Mouse (Mus musculus): Measurements from ENCODE around the gene Vamp2. TPM values are rescaled to one million over a fixed set of nuclear protein-coding genes. Genes with fewer than 3 reads are reported as not detected.
A peak's percentile ranks its signal among the peaks of the same experiment; 100 is the strongest.

Vamp2 gene
- polyA plus RNA-seq, 1 experiment from 2014 or later: 68.0 TPM

DNA sequence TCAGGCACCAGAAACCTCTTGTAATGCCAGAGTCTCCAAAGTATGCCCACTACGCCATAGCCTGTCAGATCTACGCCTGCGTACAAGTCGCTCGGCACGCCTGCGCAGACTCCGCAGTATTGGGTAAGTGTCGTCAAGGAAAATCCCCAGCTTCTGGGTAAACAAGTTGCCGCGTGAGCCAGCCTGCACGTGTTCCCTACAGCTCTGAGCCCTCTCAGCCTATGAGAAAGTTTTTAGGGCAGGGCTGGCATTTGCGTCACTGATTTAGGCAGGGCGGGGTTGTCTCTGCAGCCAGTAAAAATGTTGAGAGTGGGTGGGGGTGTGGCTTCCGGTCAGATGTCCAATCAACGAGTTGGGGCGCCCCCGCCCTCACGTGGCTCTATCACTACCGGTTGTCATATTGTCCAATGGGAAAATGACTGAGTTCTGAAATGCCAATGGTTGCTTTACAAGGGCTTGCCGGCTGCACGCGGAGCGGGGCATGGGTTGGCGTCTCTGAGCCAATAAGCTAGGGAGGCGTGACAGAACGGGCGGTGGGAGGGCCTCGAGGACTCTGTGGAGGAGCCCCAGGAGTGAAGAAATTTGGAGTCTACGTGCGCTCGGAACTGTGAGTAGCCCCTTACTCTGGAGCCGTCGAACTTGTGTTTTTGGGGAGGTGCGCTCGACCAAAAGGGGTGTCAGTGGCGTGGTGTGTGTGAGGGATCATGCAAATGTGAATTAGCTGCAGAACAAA lies 6.6 kb downstream of the Vamp2 start, which contains the start of gene Per1:
Per1 (plus strand) TSS at position 521 of the 733 bp plus-strand sequence.
- peak within 1 kb of the TSS; percentile 98 for H3K4me2 ChIP-seq
- ATAC-seq (ENCODE audit: insufficient number of reproducible peaks, insufficient read depth, low FRiP score, low TSS enrichment, low read depth): peak; percentile 94
- H3K4me1 ChIP-seq (replicated peaks): peaks cover 63% of the 10 kb centered on the region
- H3K9me3 ChIP-seq: no peaks in the 10 kb centered on the region
- H3K9ac ChIP-seq (replicated peaks): peak within 1 kb of the TSS; percentile 64
- peak within 1 kb of the TSS; percentile 57 for H3K4me3 ChIP-seq (replicated peaks)
- peak within 1 kb of the TSS; percentile 78 for H3K27ac ChIP-seq
- peaks cover 31% of the 10 kb centered on the region for H3K36me3 ChIP-seq
- under 1% methylated on average over 37 of the region's 37 CpGs for WGBS
- no peaks in the 10 kb centered on the region for H3K27me3 ChIP-seq

DNA sequence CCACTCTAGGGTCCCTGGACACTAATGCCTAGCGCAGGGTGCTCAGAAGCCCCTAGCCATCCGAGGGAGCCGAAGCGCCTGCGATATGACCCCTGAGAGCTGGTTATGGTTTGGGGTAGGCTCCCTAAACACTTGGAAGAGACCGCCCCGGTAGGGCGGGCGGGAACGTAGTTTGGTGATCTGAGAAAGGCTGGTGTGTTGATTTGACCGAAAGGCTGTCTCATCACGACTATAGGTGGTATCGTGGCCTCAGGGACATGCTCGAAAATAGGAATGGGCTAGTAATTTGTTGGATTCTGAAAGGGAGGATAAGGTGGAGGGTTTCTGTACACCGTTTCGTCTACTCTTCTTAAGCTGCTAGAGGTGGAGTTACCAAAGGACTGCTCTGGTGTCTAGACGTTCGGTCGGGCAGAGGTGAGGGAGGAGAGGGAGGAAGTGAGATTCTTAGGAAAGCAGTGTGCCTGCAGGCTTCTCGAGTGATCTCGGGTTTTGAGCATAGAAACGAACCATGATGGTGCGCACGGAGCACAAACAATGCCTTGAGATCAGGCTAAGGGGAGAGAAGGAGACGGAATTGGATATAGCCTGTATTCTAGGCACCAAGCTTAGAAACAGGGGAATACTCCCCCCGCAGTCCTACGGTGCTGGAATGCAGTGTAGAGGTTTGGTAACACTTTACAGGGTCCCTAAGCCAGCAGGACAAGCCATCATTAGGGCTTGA lies 7.4 kb downstream of the Vamp2 start:
- peak overlapping the region; percentile 57 for H3K4me3 ChIP-seq (replicated peaks)
- H3K9me3 ChIP-seq: no peaks in the 10 kb centered on the region
- peaks cover 63% of the 10 kb centered on the region for H3K4me1 ChIP-seq (replicated peaks)
- H3K27ac ChIP-seq: peak overlapping the region; percentile 78
- H3K36me3 ChIP-seq: peaks cover 24% of the 10 kb centered on the region
- H3K27me3 ChIP-seq: no peaks in the 10 kb centered on the region
- ATAC-seq (ENCODE audit: insufficient number of reproducible peaks, insufficient read depth, low FRiP score, low TSS enrichment, low read depth): no peak
- H3K4me2 ChIP-seq: peak overlapping the region; percentile 98
- 2% methylated on average over 27 of the region's 27 CpGs for WGBS
- H3K9ac ChIP-seq (replicated peaks): peak overlapping the region; percentile 64

DNA sequence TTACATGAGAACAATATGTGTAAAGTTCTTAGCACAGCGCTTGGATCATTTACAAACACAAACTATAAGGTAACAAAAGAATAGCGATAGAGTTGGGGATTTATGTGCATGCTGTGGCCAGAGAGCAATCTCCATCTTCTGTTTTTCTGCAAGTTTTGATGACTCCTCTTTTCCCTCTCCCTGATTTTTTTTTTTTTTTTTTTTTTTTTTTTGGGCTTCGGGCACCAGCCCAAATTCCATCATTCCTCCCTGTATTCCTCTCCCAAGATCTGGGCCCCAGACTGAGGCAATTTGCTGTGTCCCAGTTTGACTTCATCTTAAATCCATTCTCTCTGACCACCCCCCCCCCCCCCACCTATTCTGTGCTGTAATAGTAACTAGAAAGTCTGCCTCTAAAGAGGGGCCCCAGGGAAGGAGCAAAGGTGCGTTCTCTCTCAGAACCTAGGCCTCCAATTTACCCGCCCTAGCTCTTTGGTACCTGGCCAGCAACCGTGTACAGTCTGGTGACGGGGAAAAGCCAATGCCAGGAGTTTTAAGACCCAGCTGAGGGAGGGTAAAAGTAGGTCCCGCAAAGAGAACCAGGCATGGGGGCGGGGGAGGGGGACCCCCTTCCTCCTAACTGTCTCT lies 8.2 kb downstream of the Vamp2 start:
- Histone ChIP-seq H3K27me3 (no peaks in the 10 kb centered on the region), H3K27ac (peak overlapping the region; percentile 81), H3K4me1 (replicated peaks) (peaks cover 61% of the 10 kb centered on the region), H3K4me3 (replicated peaks) (peak overlapping the region; percentile 57), H3K36me3 (peaks cover 24% of the 10 kb centered on the region), H3K4me2 (peak overlapping the region; percentile 98), H3K9ac (replicated peaks) (peak overlapping the region; percentile 40; the same call in 1 of the 2 replicates), H3K9me3 (no peaks in the 10 kb centered on the region)
- no peak for ATAC-seq (ENCODE audit: insufficient number of reproducible peaks, insufficient read depth, low FRiP score, low TSS enrichment, low read depth)
- 16% methylated on average over 9 of the region's 9 CpGs for WGBS

DNA sequence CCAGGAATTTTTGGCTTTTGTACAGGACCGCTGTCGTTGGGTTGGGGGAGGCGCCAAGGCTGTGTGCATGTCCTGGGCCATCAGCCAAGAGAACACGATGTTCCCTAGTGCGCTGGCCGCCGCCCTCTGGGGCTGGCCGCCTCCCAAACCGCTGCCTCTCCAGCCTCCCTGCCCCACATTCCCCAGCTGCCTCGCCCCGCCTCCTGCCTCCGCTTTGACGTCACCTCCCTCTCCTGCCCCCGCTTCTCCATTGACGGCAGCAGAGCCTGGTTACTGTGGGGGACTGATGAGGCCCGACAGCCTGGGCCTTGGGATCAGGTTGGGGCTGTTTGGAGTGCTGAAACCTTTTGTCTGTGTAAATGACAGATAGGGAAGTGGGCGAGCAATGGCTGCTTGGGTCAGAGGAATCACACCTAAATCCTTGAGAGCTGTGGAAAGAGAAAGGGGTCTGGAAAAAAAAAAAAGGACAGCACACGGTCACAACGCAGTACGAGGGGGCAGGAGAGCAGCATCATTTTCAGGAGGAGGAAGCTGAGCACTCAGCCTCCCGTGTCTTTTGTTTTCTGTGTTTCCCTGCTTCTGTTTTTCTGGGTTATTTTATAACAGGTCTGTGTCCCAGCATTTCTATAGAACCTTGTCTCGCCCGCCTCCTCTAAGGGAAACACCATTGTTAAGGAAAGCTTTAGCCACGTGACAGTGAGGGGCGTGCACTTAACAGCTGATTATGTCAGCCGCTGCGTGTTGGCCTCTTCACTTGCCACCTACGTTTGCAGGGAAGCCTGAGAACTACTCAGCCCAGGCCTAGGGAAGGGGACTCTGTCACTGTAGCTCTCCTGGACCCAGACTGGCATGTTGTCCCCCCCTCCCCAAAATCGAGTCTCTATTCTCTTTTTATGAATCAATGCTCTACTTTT lies 9.0 kb downstream of the Vamp2 start:
- no peaks in the 10 kb centered on the region for H3K27me3 ChIP-seq
- whole genome bisulfite sequencing: 5% methylated on average over 29 of the region's 29 CpGs
- no peak for ATAC-seq (ENCODE audit: insufficient number of reproducible peaks, insufficient read depth, low FRiP score, low TSS enrichment, low read depth)

DNA sequence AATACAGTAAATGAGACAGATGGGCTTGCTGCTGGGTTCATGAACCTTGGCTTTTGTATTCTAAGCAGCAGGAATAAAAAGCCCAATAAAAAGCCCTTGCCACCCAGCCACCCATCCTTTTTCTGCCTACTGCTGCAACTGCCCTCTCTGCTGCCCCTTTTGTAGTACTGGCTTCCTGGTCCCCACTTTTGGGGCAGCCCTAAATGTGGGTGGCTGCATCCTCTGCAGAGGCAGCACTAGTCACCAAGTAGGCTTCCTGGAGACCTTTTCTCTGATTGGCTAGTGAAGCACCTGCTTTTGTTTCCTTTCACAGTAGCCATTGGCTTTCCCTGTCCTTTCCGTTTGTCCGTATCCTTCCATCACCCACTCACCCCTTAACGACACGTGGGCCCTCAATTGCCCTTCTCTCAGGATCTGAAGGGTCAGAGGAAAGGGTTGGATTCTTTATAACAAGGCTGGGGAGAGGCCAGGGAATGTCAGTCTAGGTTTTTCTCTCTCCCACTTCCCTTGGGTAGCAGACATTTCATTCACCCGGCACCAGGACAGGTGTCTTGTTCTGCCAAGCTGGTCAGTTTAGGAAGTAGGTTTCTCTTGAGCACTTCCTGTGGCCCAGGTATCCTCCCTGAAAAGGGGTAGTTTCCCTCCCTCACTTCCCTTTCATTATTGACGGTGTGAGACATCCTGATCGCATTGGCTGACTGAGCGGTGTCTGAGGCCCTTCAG lies 9.9 kb downstream of the Vamp2 start:
- H3K27ac ChIP-seq: peak overlapping the region; percentile 81
- H3K9me3 ChIP-seq: no peaks in the 10 kb centered on the region
- WGBS: 23% methylated on average over 8 of the region's 8 CpGs
- peak overlapping the region; percentile 49 for H3K4me3 ChIP-seq (replicated peaks)
- H3K4me2 ChIP-seq: peak overlapping the region; percentile 98
- H3K9ac ChIP-seq (replicated peaks): peak overlapping the region; percentile 65; the same call in 1 of the 2 replicates
- peaks cover 27% of the 10 kb centered on the region for H3K36me3 ChIP-seq
- H3K27me3 ChIP-seq: no peaks in the 10 kb centered on the region
- ATAC-seq (ENCODE audit: insufficient number of reproducible peaks, insufficient read depth, low FRiP score, low TSS enrichment, low read depth): no peak
- H3K4me1 ChIP-seq (replicated peaks): peaks cover 56% of the 10 kb centered on the region

More for the DNA sequence above, 9.0 kb downstream of the Vamp2 start:
- peaks cover 56% of the 10 kb centered on the region for H3K4me1 ChIP-seq (replicated peaks)
- H3K4me3 ChIP-seq (replicated peaks): peak overlapping the region; percentile 39
- peaks cover 24% of the 10 kb centered on the region for H3K36me3 ChIP-seq
- H3K4me2 ChIP-seq: peak overlapping the region; percentile 98
- no peaks in the 10 kb centered on the region for H3K9me3 ChIP-seq
- H3K9ac ChIP-seq (replicated peaks): peak overlapping the region; percentile 40
- H3K27ac ChIP-seq: peak overlapping the region; percentile 81

DNA sequence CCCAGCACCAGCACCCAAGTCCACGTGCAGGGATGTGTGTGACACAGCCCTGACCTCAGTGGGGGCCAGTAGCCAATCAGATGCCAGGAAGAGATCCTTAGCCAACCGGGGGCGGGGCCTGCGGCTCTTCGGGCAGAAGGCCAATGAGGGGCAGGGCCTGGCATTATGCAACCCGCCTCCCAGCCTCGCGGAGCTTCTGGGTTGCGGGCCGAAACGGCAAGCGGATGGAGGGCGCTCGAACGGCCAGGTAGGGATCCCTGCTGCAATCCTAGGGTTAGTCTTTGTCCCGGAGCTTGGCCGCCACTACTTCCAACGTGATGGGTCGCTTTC lies 10.4 kb downstream of the Vamp2 start:
- WGBS: under 1% methylated on average over 19 of the region's 19 CpGs
- Histone ChIP-seq H3K9me3 (no peaks in the 10 kb centered on the region), H3K9ac (replicated peaks) (peak overlapping the region; percentile 65), H3K27me3 (no peaks in the 10 kb centered on the region), H3K27ac (peak overlapping the region; percentile 84), H3K4me3 (replicated peaks) (peak overlapping the region; percentile 49), H3K36me3 (peaks cover 32% of the 10 kb centered on the region), H3K4me2 (peak overlapping the region; percentile 98), H3K4me1 (replicated peaks) (peaks cover 56% of the 10 kb centered on the region)
- no peak for ATAC-seq (ENCODE audit: insufficient number of reproducible peaks, insufficient read depth, low FRiP score, low TSS enrichment, low read depth)

DNA sequence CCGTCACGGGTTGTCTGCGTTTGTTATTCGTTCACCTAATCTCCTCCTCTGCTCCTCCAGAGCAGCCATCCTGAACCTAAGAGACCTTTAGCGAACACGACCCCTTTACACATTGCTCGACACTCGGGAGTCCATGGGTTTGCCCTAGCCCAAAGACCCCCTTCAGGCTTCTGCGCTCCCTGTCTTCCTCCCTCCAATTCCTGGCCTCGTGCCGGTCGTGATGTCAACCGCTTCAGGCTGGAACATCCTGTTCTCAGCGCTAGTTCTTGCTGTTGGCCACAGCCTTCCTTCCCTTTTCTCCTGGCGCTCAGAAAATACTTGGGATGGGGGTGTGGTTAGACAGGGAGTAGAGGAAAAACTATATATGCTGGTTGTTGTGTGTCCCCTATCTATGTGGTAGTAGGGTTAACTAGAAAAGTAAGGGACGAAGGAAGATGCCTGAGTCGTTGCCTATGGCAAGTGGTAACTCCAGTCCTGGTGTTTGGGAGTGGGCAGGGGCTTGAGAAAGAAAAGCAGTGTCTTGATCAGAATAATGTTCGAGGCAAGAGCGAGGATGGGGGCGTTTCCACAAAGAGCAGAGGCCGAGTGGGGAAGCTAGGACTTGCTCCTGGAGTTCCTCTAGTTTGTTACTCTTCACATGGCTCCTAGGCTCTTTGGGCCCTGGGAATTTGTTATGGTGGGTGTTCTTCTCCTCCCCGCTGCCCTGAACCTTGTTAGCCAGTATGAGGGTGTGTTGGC lies 11.1 kb downstream of the Vamp2 start:
- H3K4me2 ChIP-seq: peak overlapping the region; percentile 98
- H3K4me3 ChIP-seq (replicated peaks): peak overlapping the region; percentile 49
- ATAC-seq (ENCODE audit: insufficient number of reproducible peaks, insufficient read depth, low FRiP score, low TSS enrichment, low read depth): no peak
- peak overlapping the region; percentile 65 for H3K9ac ChIP-seq (replicated peaks)
- H3K27me3 ChIP-seq: no peaks in the 10 kb centered on the region
- under 1% methylated on average over 22 of the region's 22 CpGs for WGBS
- H3K4me1 ChIP-seq (replicated peaks): peaks cover 55% of the 10 kb centered on the region
- peak overlapping the region; percentile 84 for H3K27ac ChIP-seq
- no peaks in the 10 kb centered on the region for H3K9me3 ChIP-seq
- H3K36me3 ChIP-seq: peaks cover 38% of the 10 kb centered on the region

DNA sequence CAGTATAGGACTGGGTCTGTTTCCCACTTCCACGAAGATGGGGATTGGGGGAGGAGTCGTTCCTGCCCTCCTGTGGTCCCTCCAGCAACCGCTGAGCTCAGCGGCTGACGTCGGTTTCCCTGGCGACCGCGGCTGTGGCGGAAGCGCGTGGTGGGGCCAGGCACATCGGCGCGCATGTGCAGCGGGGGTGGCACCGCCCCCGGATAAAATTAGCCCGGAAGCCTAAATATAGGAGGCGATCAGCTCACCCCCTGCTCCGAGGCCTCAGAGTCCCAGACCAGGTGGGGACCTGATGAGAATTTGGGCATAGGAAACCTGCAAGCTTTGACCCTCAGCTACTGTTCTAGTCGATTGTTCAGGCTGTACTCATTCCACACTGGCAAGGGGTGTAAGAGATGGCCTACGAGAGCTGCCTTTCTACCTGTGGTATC lies 11.6 kb downstream of the Vamp2 start:
- H3K27ac ChIP-seq: peak overlapping the region; percentile 84
- no peaks in the 10 kb centered on the region for H3K27me3 ChIP-seq
- H3K4me2 ChIP-seq: peak overlapping the region; percentile 98
- H3K9me3 ChIP-seq: no peaks in the 10 kb centered on the region
- H3K4me1 ChIP-seq (replicated peaks): peaks cover 52% of the 10 kb centered on the region
- H3K4me3 ChIP-seq (replicated peaks): peak overlapping the region; percentile 49
- WGBS: under 1% methylated on average over 23 of the region's 23 CpGs
- H3K9ac ChIP-seq (replicated peaks): peak overlapping the region; percentile 65; the same call in 1 of the 2 replicates
- H3K36me3 ChIP-seq: peaks cover 44% of the 10 kb centered on the region
- ATAC-seq (ENCODE audit: insufficient number of reproducible peaks, insufficient read depth, low FRiP score, low TSS enrichment, low read depth): no peak

DNA sequence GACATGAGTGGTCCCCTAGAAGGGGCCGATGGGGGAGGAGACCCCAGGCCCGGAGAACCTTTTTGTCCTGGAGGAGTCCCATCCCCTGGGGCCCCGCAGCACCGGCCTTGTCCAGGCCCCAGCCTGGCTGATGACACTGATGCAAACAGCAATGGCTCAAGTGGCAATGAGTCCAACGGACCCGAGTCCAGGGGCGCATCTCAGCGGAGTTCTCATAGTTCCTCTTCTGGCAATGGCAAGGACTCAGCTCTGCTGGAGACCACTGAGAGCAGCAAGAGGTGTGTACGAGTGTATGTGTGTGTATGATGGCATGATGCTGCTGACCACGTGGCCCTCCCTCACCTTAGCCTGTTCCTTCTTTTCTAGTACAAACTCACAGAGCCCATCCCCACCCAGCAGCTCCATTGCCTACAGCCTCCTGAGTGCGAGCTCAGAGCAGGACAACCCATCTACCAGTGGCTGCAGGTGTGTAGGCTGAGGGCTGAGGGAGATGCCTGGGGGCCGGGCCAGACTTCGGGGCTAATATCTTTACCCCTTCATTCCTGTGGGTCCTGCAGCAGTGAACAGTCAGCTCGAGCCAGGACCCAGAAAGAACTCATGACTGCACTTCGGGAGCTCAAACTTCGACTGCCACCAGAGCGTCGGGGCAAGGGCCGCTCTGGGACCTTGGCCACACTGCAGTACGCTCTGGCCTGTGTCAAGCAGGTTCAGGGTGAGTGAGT lies 12.5 kb downstream of the Vamp2 start:
- peak overlapping the region; percentile 84; the same call in 1 of the 2 replicates for H3K27ac ChIP-seq
- peaks cover 53% of the 10 kb centered on the region for H3K36me3 ChIP-seq
- WGBS: 91% methylated on average over 20 of the region's 20 CpGs
- no peaks in the 10 kb centered on the region for H3K27me3 ChIP-seq
- no peak for ATAC-seq (ENCODE audit: insufficient number of reproducible peaks, insufficient read depth, low FRiP score, low TSS enrichment, low read depth)
- peak overlapping the region; percentile 98 for H3K4me2 ChIP-seq
- peak overlapping the region; percentile 49 for H3K4me3 ChIP-seq (replicated peaks)
- H3K9me3 ChIP-seq: no peaks in the 10 kb centered on the region
- peak overlapping the region; percentile 65; the same call in 1 of the 2 replicates for H3K9ac ChIP-seq (replicated peaks)
- peaks cover 48% of the 10 kb centered on the region for H3K4me1 ChIP-seq (replicated peaks)

Measured in limb, embryonic 12.5 days (tissue).